Mouse (Mus musculus) midbrain, embryonic 16.5 days (tissue): ENCODE data around the gene Sv2a. TPM values are rescaled to one million over a fixed set of nuclear protein-coding genes. Genes with fewer than 3 reads are reported as not detected.

ENCODE experiments used
- ATAC-seq: fragments of 200-750 bp; cut with Nextera tagmentation; 2 replicates; pipeline ENCODE4 v1.8.0; 2017; ENCODE audit warnings: moderate TSS enrichment
- H3K27ac ChIP-seq: fragments of 300-500 bp; sonication (generic); 2 replicates; pipeline ENCODE4 v1.5.1; 2014; ENCODE audit warnings: mild to moderate bottlenecking, low read length, mixed read lengths
- H3K27me3 ChIP-seq: fragments of 300-500 bp; sonication (generic); 2 replicates; pipeline ENCODE4 v1.6.1; 2014; ENCODE audit warnings: low read depth, low read length, mixed read lengths; ENCODE audit not compliant: control insufficient read depth, insufficient read depth
- H3K36me3 ChIP-seq: fragments of 300-500 bp; sonication (generic); 2 replicates; pipeline ENCODE4 v1.6.1; 2014; ENCODE audit warnings: mild to moderate bottlenecking, low read length, moderate library complexity, mixed read lengths; ENCODE audit not compliant: control insufficient read depth, insufficient read depth
- H3K4me1 ChIP-seq: fragments of 300-500 bp; sonication (generic); 2 replicates; pipeline ENCODE4 v1.6.1; 2014; ENCODE audit warnings: mild to moderate bottlenecking, low read length, mixed read lengths; ENCODE audit not compliant: control insufficient read depth, insufficient read depth
- H3K4me2 ChIP-seq: fragments of 300-500 bp; sonication (generic); 2 replicates; pipeline ENCODE4 v1.6.1; 2014; ENCODE audit warnings: mild to moderate bottlenecking, low read length, mixed read lengths
- H3K4me3 ChIP-seq: fragments of 300-500 bp; sonication (generic); 2 replicates; pipeline ENCODE4 v1.5.1; 2014; ENCODE audit warnings: low read depth, mild to moderate bottlenecking, low read length, moderate library complexity, mixed read lengths
- H3K9ac ChIP-seq: fragments of 300-500 bp; sonication (generic); 2 replicates; pipeline ENCODE4 v1.6.1; 2014; ENCODE audit warnings: low read depth, low read length, mixed read lengths
- H3K9me3 ChIP-seq: fragments of 300-500 bp; sonication (generic); replicated peaks from 2 replicates; pipeline ENCODE4 v1.6.1; 2014; ENCODE audit warnings: mild to moderate bottlenecking, low read length, mixed read lengths; ENCODE audit not compliant: control insufficient read depth, poor library complexity, severe bottlenecking
- WGBS: fragments of 180-500 bp; shearing (Covaris S2); extraction: QIAGEN DNeasy Blood & Tissue Kit; methylation state at CpG from one replicate; pipeline ENCODE4 v1.1.7; 2014; 5-methylcytosine and 5-hydroxymethylcytosine counted together
- polyA plus RNA-seq: library from polyadenylated mRNA; unstranded; fragments of >200 nt; fragmentation: Nextera tagmentation; extraction: Ambion mirVana; gene quantifications from 2 replicates; pipeline ENCODE4 v1.2.1, GENCODE M21; 2015

Sv2a gene
- polyA plus RNA-seq, 1 experiment from 2014 or later: 137 TPM

- H3K4me1 ChIP-seq: peaks cover 25% of the 10 kb centered on the region
- peak overlapping the region; percentile 78 for H3K9ac ChIP-seq
- peak overlapping the region; percentile 67 for H3K4me3 ChIP-seq
- no peak for ATAC-seq
- peak overlapping the region; percentile 65 for H3K4me2 ChIP-seq
- no peaks in the 10 kb centered on the region for H3K9me3 ChIP-seq
- peak overlapping the region; percentile 98 for H3K27ac ChIP-seq
- no peaks in the 10 kb centered on the region for H3K27me3 ChIP-seq
- H3K36me3 ChIP-seq: no peaks in the 10 kb centered on the region
- WGBS: 9% methylated on average over 9 of the region's 9 CpGs
These were observed 40.7 kb downstream of the Sv2a start for GRCm38 (mm10) chr3:96221640-96222038.

GRCm38 (mm10) chr3:96222774-96223173 is 41.8 kb downstream of the Sv2a start:
- no peak for ATAC-seq
- 85% methylated on average over 4 of the region's 4 CpGs for WGBS
- Histone ChIP-seq H3K36me3 (no peaks in the 10 kb centered on the region), H3K27ac (no peak overlapping the region), H3K9ac (no peak overlapping the region), H3K4me3 (no peak overlapping the region), H3K27me3 (no peaks in the 10 kb centered on the region), H3K4me2 (peak overlapping the region; percentile 65; the same call in 1 of the 2 replicates), H3K4me1 (peaks cover 25% of the 10 kb centered on the region), H3K9me3 (no peaks in the 10 kb centered on the region)

GRCm38 (mm10) chr3:96225421-96225820 is 44.5 kb downstream of the Sv2a start:
- no peak overlapping the region for H3K27ac ChIP-seq
- H3K36me3 ChIP-seq: no peaks in the 10 kb centered on the region
- no peak for ATAC-seq
- no peaks in the 10 kb centered on the region for H3K9me3 ChIP-seq
- no peak overlapping the region for H3K4me3 ChIP-seq
- no peaks in the 10 kb centered on the region for H3K27me3 ChIP-seq
- 9% methylated on average over 2 of the region's 2 CpGs for WGBS
- H3K9ac ChIP-seq: no peak overlapping the region
- H3K4me2 ChIP-seq: no peak overlapping the region
- peaks cover 18% of the 10 kb centered on the region for H3K4me1 ChIP-seq

- WGBS: 83% methylated on average over 8 of the region's 8 CpGs
- Histone ChIP-seq H3K9me3 (no peaks in the 10 kb centered on the region), H3K4me1 (peaks cover 12% of the 10 kb centered on the region), H3K9ac (no peak overlapping the region), H3K4me2 (no peak overlapping the region), H3K36me3 (no peaks in the 10 kb centered on the region), H3K27ac (no peak overlapping the region), H3K4me3 (no peak overlapping the region), H3K27me3 (no peaks in the 10 kb centered on the region)
- ATAC-seq: no peak
These were observed 46.0 kb downstream of the Sv2a start for GRCm38 (mm10) chr3:96226695-96227648.

DNA sequence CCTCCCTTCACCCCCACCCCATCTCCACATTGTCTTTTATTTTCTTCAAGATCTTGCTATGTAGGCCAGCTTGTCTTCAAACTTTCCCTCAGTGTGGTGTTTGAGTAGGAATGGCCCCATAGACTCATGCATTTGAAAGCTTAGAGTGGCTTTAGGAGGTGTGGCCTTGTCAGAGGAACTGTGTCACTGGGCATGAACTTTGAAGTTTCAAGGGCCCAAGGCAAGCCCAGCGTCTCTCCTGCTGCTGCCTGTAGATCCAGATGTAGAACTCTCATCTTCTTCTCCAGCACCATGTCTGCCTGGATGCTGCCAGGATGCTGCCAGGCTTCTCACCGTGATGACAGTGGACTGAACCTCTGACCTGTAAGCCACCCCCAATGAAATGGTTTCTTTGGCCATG is 47.9 kb downstream of the Sv2a start:
- Histone ChIP-seq H3K4me3 (no peak overlapping the region), H3K9me3 (no peaks in the 10 kb centered on the region), H3K4me1 (0 out of 2 replicates have a peak, but pooled peaks cover 4% of the 10 kb centered on the region), H3K36me3 (no peaks in the 10 kb centered on the region), H3K4me2 (no peak overlapping the region), H3K27ac (no peak overlapping the region), H3K9ac (no peak overlapping the region), H3K27me3 (no peaks in the 10 kb centered on the region)
- no peak for ATAC-seq
- WGBS: 73% methylated on average over 2 of the region's 2 CpGs

DNA sequence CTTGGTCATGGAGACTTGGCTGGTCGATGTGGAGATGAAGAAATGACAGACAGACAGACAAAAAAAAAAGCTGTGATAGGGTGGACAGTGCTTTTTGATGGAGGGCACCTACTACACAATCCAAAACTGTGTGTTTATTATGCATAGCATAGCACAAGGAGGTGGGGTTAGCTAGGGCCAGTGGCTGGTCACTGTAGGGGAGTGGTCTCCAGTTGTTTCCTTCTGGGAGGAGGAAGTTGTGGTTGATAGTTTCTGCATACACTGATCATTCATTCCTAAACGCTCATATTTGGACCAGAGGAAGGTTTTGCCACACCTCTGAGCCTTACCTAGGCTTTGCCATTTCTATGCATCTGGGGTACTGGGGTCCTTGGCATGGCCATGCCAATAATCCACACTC is 49.5 kb downstream of the Sv2a start:
- Histone ChIP-seq H3K4me3 (no peak overlapping the region), H3K27ac (no peak overlapping the region), H3K36me3 (no peaks in the 10 kb centered on the region), H3K9me3 (no peaks in the 10 kb centered on the region), H3K4me2 (no peak overlapping the region), H3K9ac (no peak overlapping the region), H3K4me1 (no peaks in the 10 kb centered on the region), H3K27me3 (no peaks in the 10 kb centered on the region)
- no peak for ATAC-seq
- WGBS: 83% methylated on average over 2 of the region's 2 CpGs

DNA sequence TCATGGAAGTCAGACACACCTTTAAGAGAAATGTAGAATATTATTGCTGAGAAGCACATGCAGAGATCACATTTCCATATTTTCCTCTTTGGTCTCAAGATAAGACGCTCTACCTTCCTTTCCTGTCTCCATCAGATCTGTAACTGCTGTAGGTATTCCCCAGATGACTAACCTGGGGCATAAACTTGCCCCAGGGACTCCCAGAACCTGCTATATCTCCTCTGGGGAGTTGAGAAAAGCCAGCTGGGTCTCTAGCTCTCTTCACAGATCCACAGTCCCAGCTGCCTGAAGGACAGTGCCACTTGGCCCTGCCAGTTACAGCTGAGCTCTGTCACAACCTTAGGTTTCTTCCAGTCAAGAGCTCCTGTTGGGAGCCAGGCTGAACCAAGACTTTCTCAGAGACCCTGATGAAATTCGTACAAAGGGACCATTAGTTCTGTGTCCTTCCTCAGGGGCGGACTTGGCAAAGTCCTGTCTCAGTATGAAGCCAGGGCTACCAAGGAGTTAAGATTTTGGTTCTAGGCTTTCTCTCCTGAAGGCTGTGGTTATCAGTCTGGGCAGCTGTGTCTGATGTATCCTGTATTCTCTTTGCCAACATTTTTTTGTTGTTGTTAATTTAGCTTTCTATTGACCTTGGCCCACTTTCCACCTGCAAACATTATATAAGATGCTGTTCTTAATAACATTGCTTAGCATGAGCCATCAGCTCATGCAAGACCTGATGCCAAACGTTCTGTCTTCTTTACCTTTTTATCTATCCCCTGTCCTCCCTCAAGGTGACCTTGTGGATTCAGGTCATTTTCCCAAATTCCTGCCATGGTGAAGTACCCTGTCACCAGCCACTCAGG is 50.2 kb downstream of the Sv2a start:
- Histone ChIP-seq H3K4me1 (no peaks in the 10 kb centered on the region), H3K36me3 (no peaks in the 10 kb centered on the region), H3K9me3 (no peaks in the 10 kb centered on the region), H3K27ac (no peak overlapping the region), H3K9ac (no peak overlapping the region), H3K4me3 (no peak overlapping the region), H3K4me2 (no peak overlapping the region), H3K27me3 (no peaks in the 10 kb centered on the region)
- 83% methylated on average over 4 of the region's 4 CpGs for WGBS
- no peak for ATAC-seq

GRCm38 (mm10) chr3:96231758-96232120 is 50.8 kb downstream of the Sv2a start:
- ATAC-seq: no peak
- 65% methylated on average over 2 of the region's 2 CpGs for WGBS
- Histone ChIP-seq H3K36me3 (no peaks in the 10 kb centered on the region), H3K9ac (no peak overlapping the region), H3K9me3 (no peaks in the 10 kb centered on the region), H3K4me1 (no peaks in the 10 kb centered on the region), H3K4me3 (no peak overlapping the region), H3K27me3 (no peaks in the 10 kb centered on the region), H3K4me2 (no peak overlapping the region), H3K27ac (no peak overlapping the region)

- H3K4me3 ChIP-seq: no peak overlapping the region
- ATAC-seq: no peak
- no peak overlapping the region for H3K27ac ChIP-seq
- no peaks in the 10 kb centered on the region for H3K36me3 ChIP-seq
- WGBS: 88% methylated on average over 2 of the region's 2 CpGs
- H3K9me3 ChIP-seq: no peaks in the 10 kb centered on the region
- H3K4me2 ChIP-seq: no peak overlapping the region
- no peak overlapping the region for H3K9ac ChIP-seq
- peaks cover 9% of the 10 kb centered on the region for H3K4me1 ChIP-seq
- no peaks in the 10 kb centered on the region for H3K27me3 ChIP-seq
These were observed 54.0 kb downstream of the Sv2a start for GRCm38 (mm10) chr3:96234914-96235313.
